Mouse (Mus musculus): ENCODE measurements around the gene Hoxb8. TPM values are rescaled to one million over a fixed set of nuclear protein-coding genes. Genes with fewer than 3 reads are reported as not detected.

Gene Hoxb8
- total RNA-seq, 4 experiments from 2014 or later, result 50.4 to 99.8 (median 83.6) TPM

Small RNA genes within 50 kb of the gene (microRNA-seq; reads per million reads assigned to microRNA genes)
- gene Mir10a (59,369 to 96,253 reads per million in 2 experiments), gene Mir196a-1 (19.6 to 21.9 reads per million in 2 experiments)

Other genes with a start within 250 kb of the Hoxb8 start
- 10 to 100 TPM; 77.6 to 95.6 (median 86.3) TPM for gene Snf8, start 247.0 kb upstream of the Hoxb8 start, total RNA-seq (2022)
- gene Ube2z, start 216.5 kb upstream of the Hoxb8 start, total RNA-seq (2022), result 10 to 100 TPM; 53.9 to 60.0 (median 57.0) TPM
- 100 to 1,000 TPM; 227 to 500 (median 292) TPM for gene Atp5g1, start 206.2 kb upstream of the Hoxb8 start, total RNA-seq (2022)
- gene Calcoco2, start 169.9 kb upstream of the Hoxb8 start, total RNA-seq (2022), result not detected
- not detected for gene Ttll6, start 148.1 kb upstream of the Hoxb8 start, total RNA-seq (2022)
- gene Hoxb13, start 87.6 kb upstream of the Hoxb8 start, total RNA-seq (2022), result not detected
- 100 to 1,000 TPM; 157 to 250 (median 226) TPM for gene Hoxb9, start 10.4 kb upstream of the Hoxb8 start, total RNA-seq (2022)
- 10 to 100 TPM; 44.6 to 62.9 (median 53.0) TPM for gene Hoxb7, start 4.7 kb downstream of the Hoxb8 start, total RNA-seq (2022)
- gene Hoxb6, start 10.6 kb downstream of the Hoxb8 start, total RNA-seq (2022), result 10 to 100 TPM; 56.4 to 77.8 (median 59.5) TPM
- 10 to 100 TPM; 25.2 to 38.3 (median 26.7) TPM for gene Hoxb5, start 21.4 kb downstream of the Hoxb8 start, total RNA-seq (2022)
- 10 to 100 TPM; 19.9 to 45.3 (median 27.0) TPM for gene Hoxb4, start 36.4 kb downstream of the Hoxb8 start, total RNA-seq (2022)
- gene Hoxb3, start 41.4 kb downstream of the Hoxb8 start, total RNA-seq (2022), result 10 to 100 TPM; 19.4 to 61.4 (median 27.9) TPM
- gene Hoxb2, start 68.6 kb downstream of the Hoxb8 start, total RNA-seq (2022), result 10 to 100 TPM; 20.8 to 27.5 (median 23.7) TPM
- not detected for gene Hoxb1, start 83.8 kb downstream of the Hoxb8 start, total RNA-seq (2022)
- gene Skap1, start 182.7 kb downstream of the Hoxb8 start, total RNA-seq (2022), result 10 to 100 TPM in 3 of 4 experiments, 1 to 10 TPM in 1; 7.3 to 15.3 (median 11.2) TPM

Data from adrenal gland, adult 8-10 months (tissue).